Mouse (Mus musculus): ENCODE measurements around the gene Resp18. TPM values are rescaled to one million over a fixed set of nuclear protein-coding genes. Genes with fewer than 3 reads are reported as not detected.

The Resp18 gene
- polyA plus RNA-seq, 1 experiment from 2014 or later = 6.0 TPM

GRCm38 (mm10) chr1:75254625-75255013 is 23.6 kb downstream of the Resp18 start:
- Histone ChIP-seq H3K4me1 (ENCODE audit: control insufficient read depth, insufficient read depth, low read length) (0 out of 2 replicates have a peak, but pooled peaks cover 3% of the 10 kb centered on the region), H3K9ac (ENCODE audit: low read length) (no peak overlapping the region), H3K4me3 (replicated peaks; ENCODE audit: low read length) (no peak overlapping the region), H3K36me3 (ENCODE audit: control insufficient read depth, insufficient read depth, low read length) (no peaks in the 10 kb centered on the region), H3K9me3 (replicated peaks; ENCODE audit: control insufficient read depth, low read length) (no peaks in the 10 kb centered on the region), H3K27me3 (ENCODE audit: control insufficient read depth, insufficient read depth, low read length) (no peaks in the 10 kb centered on the region), H3K4me2 (ENCODE audit: low read depth, low read length) (no peak overlapping the region), H3K27ac (ENCODE audit: low read length) (no peak overlapping the region)
- no peak for ATAC-seq (ENCODE audit: insufficient read depth, low FRiP score)
- WGBS = 75% methylated on average over 8 of the region's 8 CpGs

- no peaks in the 10 kb centered on the region for H3K27me3 ChIP-seq (ENCODE audit: control insufficient read depth, insufficient read depth, low read length)
- H3K4me2 ChIP-seq (ENCODE audit: low read depth, low read length) = no peak overlapping the region
- ATAC-seq (ENCODE audit: insufficient read depth, low FRiP score) = no peak
- 0 out of 2 replicates have a peak, but pooled peaks cover 3% of the 10 kb centered on the region for H3K4me1 ChIP-seq (ENCODE audit: control insufficient read depth, insufficient read depth, low read length)
- WGBS = 63% methylated on average over 16 of the region's 16 CpGs
- no peaks in the 10 kb centered on the region for H3K36me3 ChIP-seq (ENCODE audit: control insufficient read depth, insufficient read depth, low read length)
- H3K9me3 ChIP-seq (replicated peaks; ENCODE audit: control insufficient read depth, low read length) = no peaks in the 10 kb centered on the region
- no peak overlapping the region for H3K27ac ChIP-seq (ENCODE audit: low read length)
- H3K9ac ChIP-seq (ENCODE audit: low read length) = no peak overlapping the region
- no peak overlapping the region for H3K4me3 ChIP-seq (replicated peaks; ENCODE audit: low read length)
Measured at GRCm38 (mm10) chr1:75253849-75254624, 24.2 kb downstream of the Resp18 start.

GRCm38 (mm10) chr1:75253029-75253428 is 25.2 kb downstream of the Resp18 start:
- no peak for ATAC-seq (ENCODE audit: insufficient read depth, low FRiP score)
- 74% methylated on average over 16 of the region's 16 CpGs for WGBS
- Histone ChIP-seq H3K36me3 (ENCODE audit: control insufficient read depth, insufficient read depth, low read length) (no peaks in the 10 kb centered on the region), H3K4me2 (ENCODE audit: low read depth, low read length) (no peak overlapping the region), H3K27ac (ENCODE audit: low read length) (no peak overlapping the region), H3K9ac (ENCODE audit: low read length) (no peak overlapping the region), H3K27me3 (ENCODE audit: control insufficient read depth, insufficient read depth, low read length) (no peaks in the 10 kb centered on the region), H3K9me3 (replicated peaks; ENCODE audit: control insufficient read depth, low read length) (no peaks in the 10 kb centered on the region), H3K4me1 (ENCODE audit: control insufficient read depth, insufficient read depth, low read length) (peaks cover 5% of the 10 kb centered on the region), H3K4me3 (replicated peaks; ENCODE audit: low read length) (no peak overlapping the region)

GRCm38 (mm10) chr1:75252308-75252707 is 25.9 kb downstream of the Resp18 start:
- H3K27ac ChIP-seq (ENCODE audit: low read length) = no peak overlapping the region
- 70% methylated on average over 13 of the region's 13 CpGs for WGBS
- no peak overlapping the region for H3K4me2 ChIP-seq (ENCODE audit: low read depth, low read length)
- no peak overlapping the region for H3K4me3 ChIP-seq (replicated peaks; ENCODE audit: low read length)
- no peaks in the 10 kb centered on the region for H3K9me3 ChIP-seq (replicated peaks; ENCODE audit: control insufficient read depth, low read length)
- no peak for ATAC-seq (ENCODE audit: insufficient read depth, low FRiP score)
- no peak overlapping the region for H3K9ac ChIP-seq (ENCODE audit: low read length)
- H3K36me3 ChIP-seq (ENCODE audit: control insufficient read depth, insufficient read depth, low read length) = no peaks in the 10 kb centered on the region
- H3K27me3 ChIP-seq (ENCODE audit: control insufficient read depth, insufficient read depth, low read length) = no peaks in the 10 kb centered on the region
- peaks cover 12% of the 10 kb centered on the region for H3K4me1 ChIP-seq (ENCODE audit: control insufficient read depth, insufficient read depth, low read length)

GRCm38 (mm10) chr1:75251112-75251970 is 26.9 kb downstream of the Resp18 start:
- no peaks in the 10 kb centered on the region for H3K36me3 ChIP-seq (ENCODE audit: control insufficient read depth, insufficient read depth, low read length)
- H3K27me3 ChIP-seq (ENCODE audit: control insufficient read depth, insufficient read depth, low read length) = no peaks in the 10 kb centered on the region
- H3K4me2 ChIP-seq (ENCODE audit: low read depth, low read length) = peak overlapping the region; percentile 50
- H3K4me3 ChIP-seq (replicated peaks; ENCODE audit: low read length) = peak overlapping the region; percentile 29
- peaks cover 12% of the 10 kb centered on the region for H3K4me1 ChIP-seq (ENCODE audit: control insufficient read depth, insufficient read depth, low read length)
- peak overlapping the region; percentile 66 for H3K9ac ChIP-seq (ENCODE audit: low read length)
- WGBS = 3% methylated on average over 21 of the region's 22 CpGs
- H3K27ac ChIP-seq (ENCODE audit: low read length) = no peak overlapping the region
- no peaks in the 10 kb centered on the region for H3K9me3 ChIP-seq (replicated peaks; ENCODE audit: control insufficient read depth, low read length)
- peak; percentile 72 for ATAC-seq (ENCODE audit: insufficient read depth, low FRiP score)

GRCm38 (mm10) chr1:75250498-75250897 is 27.7 kb downstream of the Resp18 start:
- Histone ChIP-seq H3K27ac (ENCODE audit: low read length) (no peak overlapping the region), H3K9me3 (replicated peaks; ENCODE audit: control insufficient read depth, low read length) (no peaks in the 10 kb centered on the region), H3K9ac (ENCODE audit: low read length) (no peak overlapping the region), H3K4me2 (ENCODE audit: low read depth, low read length) (no peak overlapping the region), H3K4me3 (replicated peaks; ENCODE audit: low read length) (no peak overlapping the region), H3K27me3 (ENCODE audit: control insufficient read depth, insufficient read depth, low read length) (no peaks in the 10 kb centered on the region), H3K36me3 (ENCODE audit: control insufficient read depth, insufficient read depth, low read length) (no peaks in the 10 kb centered on the region), H3K4me1 (ENCODE audit: control insufficient read depth, insufficient read depth, low read length) (peaks cover 12% of the 10 kb centered on the region)
- WGBS = 64% methylated on average over 3 of the region's 3 CpGs
- no peak for ATAC-seq (ENCODE audit: insufficient read depth, low FRiP score)

GRCm38 (mm10) chr1:75248041-75248772 is 30.0 kb downstream of the Resp18 start:
- Histone ChIP-seq H3K27me3 (ENCODE audit: control insufficient read depth, insufficient read depth, low read length) (no peaks in the 10 kb centered on the region), H3K4me1 (ENCODE audit: control insufficient read depth, insufficient read depth, low read length) (peaks cover 12% of the 10 kb centered on the region), H3K4me3 (replicated peaks; ENCODE audit: low read length) (no peak overlapping the region), H3K9me3 (replicated peaks; ENCODE audit: control insufficient read depth, low read length) (no peaks in the 10 kb centered on the region), H3K27ac (ENCODE audit: low read length) (peak overlapping the region; percentile 12; the same call in 1 of the 2 replicates), H3K4me2 (ENCODE audit: low read depth, low read length) (no peak overlapping the region), H3K9ac (ENCODE audit: low read length) (peak overlapping the region; percentile 25; the same call in 1 of the 2 replicates), H3K36me3 (ENCODE audit: control insufficient read depth, insufficient read depth, low read length) (0 out of 2 replicates have a peak, but pooled peaks cover 4% of the 10 kb centered on the region)
- ATAC-seq (ENCODE audit: insufficient read depth, low FRiP score) = peak; percentile 61
- 41% methylated on average over 9 of the region's 9 CpGs for WGBS

- Histone ChIP-seq H3K4me3 (replicated peaks; ENCODE audit: low read length) (no peak overlapping the region), H3K27ac (ENCODE audit: low read length) (peak overlapping the region; percentile 12; the same call in 1 of the 2 replicates), H3K27me3 (ENCODE audit: control insufficient read depth, insufficient read depth, low read length) (no peaks in the 10 kb centered on the region), H3K36me3 (ENCODE audit: control insufficient read depth, insufficient read depth, low read length) (0 out of 2 replicates have a peak, but pooled peaks cover 4% of the 10 kb centered on the region), H3K4me1 (ENCODE audit: control insufficient read depth, insufficient read depth, low read length) (peaks cover 12% of the 10 kb centered on the region), H3K9me3 (replicated peaks; ENCODE audit: control insufficient read depth, low read length) (no peaks in the 10 kb centered on the region), H3K9ac (ENCODE audit: low read length) (peak overlapping the region; percentile 25; the same call in 1 of the 2 replicates), H3K4me2 (ENCODE audit: low read depth, low read length) (no peak overlapping the region)
- ATAC-seq (ENCODE audit: insufficient read depth, low FRiP score) = no peak
- WGBS = 78% methylated on average over 16 of the region's 16 CpGs
Measured at GRCm38 (mm10) chr1:75247071-75247930, 30.9 kb downstream of the Resp18 start.

Data from stomach, embryonic 16.5 days (tissue).